Mouse (Mus musculus) spleen, adult 2 months (tissue): Measurements from ENCODE around the gene Cib4. TPM values are rescaled to one million over a fixed set of nuclear protein-coding genes. Genes with fewer than 3 reads are reported as not detected.

Source experiments
- DNase-seq, 2 experiments: peaks; one replicate each; pipeline versions ENCODE4 v3.0.0 to v3.0.0-alpha.2; 2012 to 2021; ENCODE audit warnings: low spot score in 2 of 2, low read depth in 1 of 2
- H3K27ac ChIP-seq: fragments of 200-500 bp; 2 replicates; pipeline ENCODE4 v1.5.1; 2012; ENCODE audit warnings: low read length, inconsistent platforms; ENCODE audit not compliant: insufficient read depth
- H3K27me3 ChIP-seq: fragments of 200-500 bp; 2 replicates; pipeline ENCODE4 v1.6.1; 2012; ENCODE audit warnings: mild to moderate bottlenecking, moderate library complexity, low read length, inconsistent platforms; ENCODE audit not compliant: control insufficient read depth, insufficient read depth
- H3K36me3 ChIP-seq: fragments of 200-500 bp; 2 replicates; pipeline ENCODE4 v1.6.1; 2012; ENCODE audit warnings: mild to moderate bottlenecking, low read length, inconsistent platforms; ENCODE audit not compliant: control insufficient read depth, insufficient read depth
- H3K4me1 ChIP-seq: fragments of 200-500 bp; 2 replicates; pipeline ENCODE4 v1.6.1; 2011; ENCODE audit warnings: inconsistent platforms; ENCODE audit not compliant: control insufficient read depth, insufficient read depth, insufficient read length
- H3K4me3 ChIP-seq: fragments of 200-500 bp; 2 replicates; pipeline ENCODE4 v1.5.1; 2011; ENCODE audit warnings: mild to moderate bottlenecking, inconsistent platforms; ENCODE audit not compliant: insufficient read depth, insufficient read length; ENCODE audit errors: extremely low read depth
- CTCF ChIP-seq: fragments of 200-500 bp; IDR thresholded peaks from 2 replicates; pipeline ENCODE4 v1.5.1; 2011; ENCODE audit warnings: mild to moderate bottlenecking, inconsistent platforms; ENCODE audit not compliant: insufficient read depth, insufficient read length, insufficient replicate concordance; ENCODE audit errors: extremely low read depth
- POLR2A ChIP-seq: fragments of 200-500 bp; IDR thresholded peaks from 2 replicates; pipeline ENCODE4 v1.6.1; 2011; ENCODE audit warnings: low read depth, low read length, inconsistent platforms
- WGBS: fragments of 180-500 bp; shearing (Covaris S2); methylation state at CpG from one replicate; pipeline ENCODE4 v1.1.7; 2018; 5-methylcytosine and 5-hydroxymethylcytosine counted together
- polyA plus RNA-seq: library from polyadenylated mRNA; depleted of rRNA; stranded (reverse); fragments of >200 nt; gene quantifications from 2 replicates; pipeline ENCODE4 v1.2.3, GENCODE M21; 2012; rRNA removed

The Cib4 gene
- polyA plus RNA-seq, 1 experiment, result not detected

DNA sequence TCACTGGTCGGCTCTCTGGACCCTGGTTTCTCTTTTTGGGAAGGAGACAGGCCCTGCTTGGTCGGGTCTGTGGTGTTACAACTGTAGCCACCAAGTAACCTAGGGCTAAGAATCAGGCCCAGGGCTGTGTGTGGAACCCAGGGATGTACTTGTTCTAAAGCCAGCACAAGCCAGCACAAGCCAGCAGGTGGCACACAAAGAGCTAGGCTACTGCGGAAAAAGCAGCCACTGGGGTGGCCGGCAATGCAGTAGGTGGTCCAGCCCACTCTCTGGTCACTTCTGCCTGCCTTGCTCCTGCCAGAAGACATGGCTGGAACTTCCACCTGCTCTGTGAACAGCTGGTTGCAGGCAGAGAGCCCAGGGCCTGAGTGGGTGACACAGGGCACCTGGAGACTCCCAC is 85.5 kb downstream of the Cib4 start:
- no peak for DNase-seq
- Histone ChIP-seq H3K36me3 (no peaks in the 10 kb centered on the region), H3K27ac (no peak overlapping the region), H3K4me1 (no peaks in the 10 kb centered on the region), H3K27me3 (no peaks in the 10 kb centered on the region; the same call in 1 of the 2 replicates), H3K4me3 (no peak overlapping the region)
- WGBS, result 55% methylated on average over 4 of the region's 4 CpGs
- TF ChIP-seq POLR2A (no peak), CTCF (no peak)

GRCm38 (mm10) chr5:30456056-30456455 is 89.6 kb downstream of the Cib4 start:
- 67% methylated on average over 6 of the region's 6 CpGs for WGBS
- no peak for TF ChIP-seq CTCF
- TF ChIP-seq POLR2A, result no peak

GRCm38 (mm10) chr5:30444327-30444895 is 101.2 kb downstream of the Cib4 start:
- Histone ChIP-seq H3K36me3 (no peaks in the 10 kb centered on the region), H3K4me1 (no peaks in the 10 kb centered on the region), H3K27ac (no peak overlapping the region), H3K27me3 (no peaks in the 10 kb centered on the region), H3K4me3 (no peak overlapping the region)
- TF ChIP-seq POLR2A (no peak), CTCF (no peak)
- 91% methylated on average over 13 of the region's 13 CpGs for WGBS
- DNase-seq, result no peak

More at GRCm38 (mm10) chr5:30456056-30456455, 89.6 kb downstream of the Cib4 start:
- H3K27me3 ChIP-seq, result no peaks in the 10 kb centered on the region
- H3K4me1 ChIP-seq, result no peaks in the 10 kb centered on the region
- DNase-seq, result no peak
- no peak overlapping the region for H3K4me3 ChIP-seq
- no peak overlapping the region for H3K27ac ChIP-seq
- no peaks in the 10 kb centered on the region for H3K36me3 ChIP-seq

- DNase-seq, result no peak
- WGBS, result 61% methylated on average over 5 of the region's 5 CpGs
- no peak overlapping the region for H3K4me3 ChIP-seq
- TF ChIP-seq POLR2A (no peak), CTCF (no peak)
- H3K27me3 ChIP-seq, result no peaks in the 10 kb centered on the region
- no peaks in the 10 kb centered on the region for H3K4me1 ChIP-seq
- H3K27ac ChIP-seq, result no peak overlapping the region
- no peaks in the 10 kb centered on the region for H3K36me3 ChIP-seq
Observed at GRCm38 (mm10) chr5:30442196-30442595, 103.4 kb downstream of the Cib4 start.

- H3K4me3 ChIP-seq, result no peak overlapping the region
- 85% methylated on average over 8 of the region's 8 CpGs for WGBS
- H3K36me3 ChIP-seq, result no peaks in the 10 kb centered on the region
- no peak for DNase-seq
- TF ChIP-seq CTCF, result no peak
- no peak for TF ChIP-seq POLR2A
- no peaks in the 10 kb centered on the region for H3K4me1 ChIP-seq
- H3K27ac ChIP-seq, result no peak overlapping the region
- H3K27me3 ChIP-seq, result no peaks in the 10 kb centered on the region
Observed at GRCm38 (mm10) chr5:30440308-30440906, 105.2 kb downstream of the Cib4 start.

- Histone ChIP-seq H3K4me3 (no peak overlapping the region), H3K27ac (no peak overlapping the region), H3K4me1 (no peaks in the 10 kb centered on the region), H3K36me3 (no peaks in the 10 kb centered on the region), H3K27me3 (no peaks in the 10 kb centered on the region)
- no peak for TF ChIP-seq POLR2A
- no peak for TF ChIP-seq CTCF
- 41% methylated on average over 2 of the region's 2 CpGs for WGBS
- no peak for DNase-seq
Observed at GRCm38 (mm10) chr5:30438931-30439330, 106.7 kb downstream of the Cib4 start.

Other genes starting within 250 kb of the Cib4 start
- 0.05 and 0.08 TPM in 2 replicates for gene Otof, start 83.9 kb downstream of the Cib4 start, polyA plus RNA-seq
- not detected in 2 replicates for gene 1700001C02Rik, start 79.8 kb downstream of the Cib4 start, polyA plus RNA-seq
- gene Kcnk3, start 42.3 kb upstream of the Cib4 start, polyA plus RNA-seq, result 7.9 and 8.6 TPM in 2 replicates
- 56.6 and 78.5 TPM in 2 replicates for gene Slc35f6, start 102.1 kb upstream of the Cib4 start, polyA plus RNA-seq
- gene Cenpa, start 120.9 kb upstream of the Cib4 start, polyA plus RNA-seq, result 47.7 and 56.4 TPM in 2 replicates
- gene Dpysl5, start 165.7 kb upstream of the Cib4 start, polyA plus RNA-seq, result 0.06 and 0.15 TPM in 2 replicates